Mouse (Mus musculus) bone marrow macrophage, adult 2 months (primary cell): ENCODE data around the gene Pla2g4e. TPM values are rescaled to one million over a fixed set of nuclear protein-coding genes. Genes with fewer than 3 reads are reported as not detected.

ENCODE experiments used
- H3K27ac ChIP-seq: 2 replicates; pipeline ENCODE4 v1.5.1; 2012; ENCODE audit warnings: low read depth, low read length; ENCODE audit not compliant: insufficient read depth
- H3K4me1 ChIP-seq: 2 replicates; pipeline ENCODE4 v1.6.1; 2012; ENCODE audit warnings: low read length; ENCODE audit not compliant: control insufficient read depth, insufficient read depth
- H3K4me3 ChIP-seq: 2 replicates; pipeline ENCODE4 v1.5.1; 2012; ENCODE audit warnings: mild to moderate bottlenecking, low read length, moderate library complexity; ENCODE audit not compliant: insufficient read depth
- CTCF ChIP-seq: IDR thresholded peaks from 2 replicates; pipeline ENCODE4 v1.5.1; 2012; ENCODE audit warnings: low read depth, mild to moderate bottlenecking, low read length, moderate library complexity
- POLR2A ChIP-seq: IDR thresholded peaks from 2 replicates; pipeline ENCODE4 v1.6.1; 2012; ENCODE audit warnings: mild to moderate bottlenecking, low read depth, low read length, borderline replicate concordance
- polyA plus RNA-seq: library from polyadenylated mRNA; stranded (reverse); fragments of >200 nt; gene quantifications from 2 replicates; pipeline ENCODE4 v1.2.4, GENCODE M21; 2012; ENCODE audit not compliant: missing spikeins, insufficient read depth, insufficient read length

The Pla2g4e gene
- polyA plus RNA-seq, 1 experiment, result not detected

DNA sequence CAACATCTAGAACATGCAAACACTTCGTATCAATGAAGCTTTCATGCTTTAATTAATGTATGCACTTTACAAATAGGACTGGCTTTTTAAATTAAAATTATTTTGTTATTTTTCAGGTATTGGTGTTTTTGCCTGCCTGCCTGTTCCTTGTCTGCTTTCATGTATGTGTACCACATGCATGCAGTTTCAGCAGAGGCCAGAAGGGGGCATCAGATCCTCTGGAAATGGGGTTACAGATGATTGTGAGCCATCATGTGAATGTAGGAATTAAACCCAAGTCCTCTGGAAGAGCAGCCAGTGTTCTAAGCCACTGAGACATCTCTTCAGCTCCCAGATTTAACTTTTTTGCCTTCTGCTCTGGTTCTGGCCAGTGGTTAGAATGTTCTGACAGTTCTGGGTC, 57.6 kb downstream of the Pla2g4e start:
- TF ChIP-seq CTCF (no peak), POLR2A (no peak)
- Histone ChIP-seq H3K4me3 (no peak overlapping the region), H3K27ac (no peak overlapping the region), H3K4me1 (no peaks in the 10 kb centered on the region)

DNA sequence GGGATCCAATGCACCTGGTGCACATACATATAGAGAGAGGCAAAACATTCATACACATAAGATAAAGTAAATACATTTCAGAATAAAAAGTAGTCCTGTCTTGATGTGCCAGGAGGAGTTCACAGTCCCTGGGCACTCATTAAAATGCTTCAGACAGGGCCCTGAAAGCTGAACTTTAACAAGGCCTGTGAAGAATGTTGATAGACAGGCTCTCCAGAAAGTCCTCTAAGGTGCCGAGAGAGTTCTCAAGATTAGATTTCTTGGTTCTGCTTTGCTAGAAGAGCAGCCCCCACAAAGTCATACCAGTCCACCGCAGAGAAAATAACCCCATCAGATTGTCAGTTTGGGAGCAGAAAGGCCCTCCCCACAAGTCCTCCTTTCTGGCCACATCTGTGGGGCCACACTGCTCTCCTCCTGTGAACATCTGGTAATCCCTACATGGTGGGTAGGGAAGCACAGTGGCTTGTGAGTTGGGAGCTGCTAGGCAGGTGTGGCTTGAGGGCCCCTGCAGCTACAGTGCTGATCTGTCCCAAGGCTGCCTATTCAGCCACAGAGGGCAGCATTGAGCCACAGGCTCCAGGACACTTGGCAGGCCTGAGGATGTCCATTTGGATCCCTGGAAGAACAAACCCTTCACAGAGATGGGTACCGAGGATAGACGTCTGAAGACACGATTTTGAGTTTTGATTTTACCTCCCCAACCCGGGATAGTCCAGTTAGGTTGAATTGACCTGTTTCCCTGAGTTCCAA, 59.4 kb downstream of the Pla2g4e start:
- H3K4me3 ChIP-seq, result no peak overlapping the region
- no peak for TF ChIP-seq CTCF
- no peak for TF ChIP-seq POLR2A
- H3K27ac ChIP-seq, result no peak overlapping the region
- H3K4me1 ChIP-seq, result 0 out of 2 replicates have a peak, but pooled peaks cover 2% of the 10 kb centered on the region

DNA sequence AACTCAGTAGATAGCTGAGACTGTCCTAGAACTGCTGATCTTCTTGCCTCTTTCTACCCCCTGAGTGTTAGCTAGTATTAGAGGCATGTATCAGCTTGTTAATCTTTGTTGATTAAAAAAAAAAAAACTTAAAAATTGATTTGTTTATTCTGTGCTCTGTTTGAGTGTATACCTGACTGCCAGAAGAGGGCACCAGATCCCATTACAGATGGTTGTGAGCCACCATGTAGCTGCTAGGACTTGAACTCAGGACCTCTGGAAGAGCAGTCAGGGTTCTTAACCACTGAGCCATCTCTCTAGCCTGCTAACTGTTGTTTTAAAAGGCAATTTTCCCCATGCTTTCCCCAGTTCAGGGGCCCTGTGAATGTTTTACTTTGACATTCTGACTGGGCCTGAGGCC, 66.2 kb downstream of the Pla2g4e start:
- TF ChIP-seq POLR2A (no peak), CTCF (no peak)
- 0 out of 2 replicates have a peak, but pooled peaks cover 2% of the 10 kb centered on the region for H3K4me1 ChIP-seq
- no peak overlapping the region for H3K27ac ChIP-seq
- no peak overlapping the region for H3K4me3 ChIP-seq

DNA sequence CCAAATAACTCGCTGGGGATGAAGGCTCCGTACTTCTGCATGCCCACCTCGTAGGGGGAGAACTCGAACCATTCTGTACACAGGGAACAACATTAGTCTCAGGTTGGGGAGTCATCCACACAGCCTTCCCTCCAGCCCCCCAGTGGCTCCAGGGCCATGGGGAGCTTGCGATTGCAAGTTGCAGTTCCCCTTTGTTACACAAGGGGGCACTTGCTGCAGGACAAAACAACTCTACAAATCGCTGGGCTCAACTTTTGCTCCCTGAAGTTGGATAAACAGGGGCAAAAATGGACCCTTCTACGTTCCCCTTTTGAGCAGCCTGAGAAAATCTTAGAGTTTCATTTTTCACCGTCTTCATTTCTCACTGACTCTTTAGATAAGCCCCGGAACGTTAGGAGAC, 71.4 kb downstream of the Pla2g4e start:
- Histone ChIP-seq H3K4me3 (no peak overlapping the region), H3K4me1 (no peaks in the 10 kb centered on the region), H3K27ac (no peak overlapping the region)
- TF ChIP-seq POLR2A (no peak), CTCF (peak; percentile 85)

DNA sequence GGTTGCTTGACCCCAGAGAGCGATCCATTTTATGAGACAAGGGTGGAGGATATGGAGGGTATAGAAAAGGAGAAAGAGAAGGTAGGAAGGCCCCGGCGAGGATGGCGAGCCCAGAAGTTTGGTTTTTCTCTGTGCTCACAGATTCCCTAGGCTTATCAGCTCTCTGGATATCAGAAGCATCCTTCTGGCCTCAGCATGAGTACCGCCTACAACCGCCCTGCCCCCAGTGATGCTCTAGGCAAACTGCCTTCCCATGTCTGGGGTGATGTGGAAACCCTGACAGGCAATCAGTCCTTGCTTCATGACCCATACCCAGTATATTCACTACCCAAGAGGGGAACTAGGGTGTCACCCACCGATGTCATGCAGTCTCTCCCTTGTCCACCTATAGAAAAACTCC, 73.8 kb downstream of the Pla2g4e start:
- Histone ChIP-seq H3K4me3 (no peak overlapping the region), H3K4me1 (no peaks in the 10 kb centered on the region), H3K27ac (no peak overlapping the region)
- TF ChIP-seq CTCF (no peak), POLR2A (no peak)

DNA sequence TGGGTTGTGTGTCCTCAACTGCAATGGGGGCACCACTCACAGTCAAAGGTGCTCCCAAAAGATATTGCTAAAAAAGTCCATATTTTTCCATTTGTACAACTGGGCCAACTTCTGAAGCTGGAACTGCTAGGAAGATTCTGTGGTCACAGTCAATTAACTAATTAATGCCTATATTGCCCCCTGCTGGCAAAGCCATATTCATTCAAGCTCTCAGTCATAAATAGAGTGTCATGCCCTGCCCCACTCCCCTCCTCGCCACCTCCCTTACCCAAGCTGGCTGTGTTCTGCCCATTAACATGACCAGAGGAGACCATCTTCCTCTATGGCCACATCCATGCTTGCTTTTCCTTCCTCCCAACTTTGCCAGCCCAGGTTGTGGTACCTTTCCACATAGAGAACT, 74.4 kb downstream of the Pla2g4e start:
- no peak for TF ChIP-seq CTCF
- no peak for TF ChIP-seq POLR2A
- H3K4me1 ChIP-seq, result no peaks in the 10 kb centered on the region
- no peak overlapping the region for H3K27ac ChIP-seq
- no peak overlapping the region for H3K4me3 ChIP-seq

DNA sequence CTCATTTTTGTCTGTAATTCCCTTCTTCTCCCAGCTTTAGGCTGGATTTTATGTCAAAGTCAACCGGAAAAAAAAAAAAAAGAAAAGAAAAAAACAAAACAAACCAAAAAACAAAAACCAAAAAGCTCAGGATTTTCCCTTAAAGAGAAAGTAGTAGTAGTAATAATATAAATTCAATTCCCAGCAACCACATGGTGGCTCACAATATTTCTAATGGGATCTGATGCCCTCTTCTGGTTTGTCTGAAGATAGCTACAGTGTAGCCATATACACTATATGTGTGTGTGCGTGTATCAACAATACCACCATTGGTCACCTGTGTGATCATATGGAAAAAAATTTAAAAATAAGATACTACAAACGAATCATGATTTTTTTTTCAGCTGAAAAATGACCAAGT, 75.8 kb downstream of the Pla2g4e start:
- H3K4me3 ChIP-seq, result no peak overlapping the region
- H3K27ac ChIP-seq, result no peak overlapping the region
- H3K4me1 ChIP-seq, result peaks cover 7% of the 10 kb centered on the region; the same call in 1 of the 2 replicates
- TF ChIP-seq POLR2A, result no peak
- no peak for TF ChIP-seq CTCF

DNA sequence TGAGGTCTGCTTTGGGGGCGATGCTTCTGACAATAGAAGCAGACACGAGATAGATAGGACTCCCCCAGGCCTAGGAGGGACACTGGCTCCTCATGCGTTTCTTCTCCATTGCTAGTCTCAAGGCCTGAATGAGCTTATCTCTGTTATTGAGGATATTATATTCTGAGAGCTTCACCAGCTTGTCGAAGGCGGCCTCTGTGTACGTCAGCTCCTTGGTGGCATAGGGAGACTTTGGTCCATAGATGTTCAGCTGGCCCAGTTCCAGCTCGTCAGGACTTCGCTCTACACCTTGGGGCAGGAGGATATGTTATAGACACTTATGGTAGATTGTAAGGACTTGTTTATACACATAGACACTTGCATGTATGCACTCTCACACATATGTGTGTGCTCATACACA, 77.4 kb downstream of the Pla2g4e start:
- TF ChIP-seq CTCF (no peak), POLR2A (no peak)
- Histone ChIP-seq H3K4me3 (no peak overlapping the region), H3K4me1 (peaks cover 7% of the 10 kb centered on the region; the same call in 1 of the 2 replicates), H3K27ac (no peak overlapping the region)

DNA sequence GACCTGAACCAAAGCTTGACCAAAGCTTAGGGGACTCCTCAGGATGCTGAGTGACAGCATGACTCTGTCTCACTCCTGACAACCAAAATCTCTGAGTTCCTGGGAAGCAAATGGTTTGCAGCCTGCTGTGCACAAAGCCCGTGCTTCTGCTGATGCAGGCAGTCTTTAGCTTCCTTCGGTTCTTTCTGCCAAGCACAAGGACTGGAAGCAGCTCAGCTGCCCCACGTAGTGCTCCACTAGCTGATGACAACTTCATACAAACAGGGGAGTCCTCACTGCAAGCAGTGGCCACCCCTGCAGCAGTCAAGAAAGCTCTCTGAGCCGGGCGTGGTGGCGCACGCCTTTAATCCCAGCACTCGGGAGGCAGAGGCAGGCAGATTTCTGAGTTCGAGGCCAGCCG, 79.7 kb downstream of the Pla2g4e start:
- Histone ChIP-seq H3K4me1 (peaks cover 11% of the 10 kb centered on the region), H3K27ac (peak overlapping the region; percentile 41), H3K4me3 (no peak overlapping the region)
- TF ChIP-seq POLR2A (no peak), CTCF (no peak)

DNA sequence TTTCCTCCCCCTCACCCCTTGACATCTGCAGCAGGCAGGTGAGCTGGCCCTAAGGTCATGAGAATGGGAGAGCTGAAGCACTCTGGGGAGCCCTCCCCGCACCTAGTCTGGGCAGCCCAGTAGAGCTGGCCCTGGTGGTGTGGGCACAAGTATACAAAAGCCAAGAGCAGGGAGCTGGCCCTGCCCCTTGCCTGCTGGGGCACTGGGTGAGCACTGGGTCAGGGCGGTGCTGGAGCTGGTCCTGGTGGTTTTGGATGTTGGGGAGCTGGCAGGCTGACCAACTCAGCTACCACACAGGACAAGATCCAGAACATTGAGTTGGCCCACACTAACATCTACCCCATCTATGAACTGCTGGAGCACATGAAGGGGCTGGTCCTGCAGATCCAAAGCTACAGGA, 85.7 kb downstream of the Pla2g4e start:
- H3K27ac ChIP-seq, result peak overlapping the region; percentile 96
- H3K4me3 ChIP-seq, result no peak overlapping the region
- TF ChIP-seq CTCF, result no peak
- no peak for TF ChIP-seq POLR2A
- H3K4me1 ChIP-seq, result peaks cover 26% of the 10 kb centered on the region
